Mouse (Mus musculus): Measurements from ENCODE around the gene Rbfox3. TPM values are rescaled to one million over a fixed set of nuclear protein-coding genes. Genes with fewer than 3 reads are reported as not detected.

Gene Rbfox3
- polyA plus RNA-seq, 1 experiment = 0.03 TPM

- H3K27me3 ChIP-seq (replicated peaks) = peaks cover 41% of the 10 kb centered on the region
- H3K9me3 ChIP-seq = no peaks in the 10 kb centered on the region
- TF ChIP-seq FLI1 (IDR thresholded peaks at IDR 0.05; ENCODE audit: low read length) (no peak), GATA1 (IDR thresholded peaks at IDR 0.05; ENCODE audit: borderline replicate concordance, low read length) (no peak)
- H3K4me1 ChIP-seq = no peaks in the 10 kb centered on the region
- no peak overlapping the region for H3K4me3 ChIP-seq (replicated peaks)
- H3K36me3 ChIP-seq (replicated peaks; ENCODE audit: low read length) = no peaks in the 10 kb centered on the region
Measured at GRCm38 (mm10) chr11:118921852-118922251, 10.5 kb upstream of the Rbfox3 start.

- Histone ChIP-seq H3K9me3 (no peaks in the 10 kb centered on the region), H3K27me3 (replicated peaks) (peaks cover 57% of the 10 kb centered on the region), H3K4me3 (replicated peaks) (no peak overlapping the region), H3K36me3 (replicated peaks; ENCODE audit: low read length) (no peaks in the 10 kb centered on the region), H3K4me1 (no peaks in the 10 kb centered on the region)
- TF ChIP-seq GATA1 (IDR thresholded peaks at IDR 0.05; ENCODE audit: borderline replicate concordance, low read length) (no peak), FLI1 (IDR thresholded peaks at IDR 0.05; ENCODE audit: low read length) (no peak)
Measured at GRCm38 (mm10) chr11:118916423-118917030, 5.1 kb upstream of the Rbfox3 start.

GRCm38 (mm10) chr11:118915888-118916287 is 4.5 kb upstream of the Rbfox3 start:
- H3K27me3 ChIP-seq (replicated peaks) = peaks cover 60% of the 10 kb centered on the region

GRCm38 (mm10) chr11:118912686-118913085 is 1.3 kb upstream of the Rbfox3 start:
- Histone ChIP-seq H3K9me3 (no peaks in the 10 kb centered on the region), H3K4me3 (replicated peaks) (no peak overlapping the region), H3K36me3 (replicated peaks; ENCODE audit: low read length) (no peaks in the 10 kb centered on the region), H3K4me1 (no peaks in the 10 kb centered on the region), H3K27me3 (replicated peaks) (peaks cover 72% of the 10 kb centered on the region)
- TF ChIP-seq FLI1 (IDR thresholded peaks at IDR 0.05; ENCODE audit: low read length) (no peak), GATA1 (IDR thresholded peaks at IDR 0.05; ENCODE audit: borderline replicate concordance, low read length) (no peak)

More at GRCm38 (mm10) chr11:118915888-118916287, 4.5 kb upstream of the Rbfox3 start:
- no peak overlapping the region for H3K4me3 ChIP-seq (replicated peaks)
- H3K4me1 ChIP-seq = no peaks in the 10 kb centered on the region
- TF ChIP-seq GATA1 (IDR thresholded peaks at IDR 0.05; ENCODE audit: borderline replicate concordance, low read length) (no peak), FLI1 (IDR thresholded peaks at IDR 0.05; ENCODE audit: low read length) (no peak)
- no peaks in the 10 kb centered on the region for H3K36me3 ChIP-seq (replicated peaks; ENCODE audit: low read length)
- H3K9me3 ChIP-seq = no peaks in the 10 kb centered on the region

DNA sequence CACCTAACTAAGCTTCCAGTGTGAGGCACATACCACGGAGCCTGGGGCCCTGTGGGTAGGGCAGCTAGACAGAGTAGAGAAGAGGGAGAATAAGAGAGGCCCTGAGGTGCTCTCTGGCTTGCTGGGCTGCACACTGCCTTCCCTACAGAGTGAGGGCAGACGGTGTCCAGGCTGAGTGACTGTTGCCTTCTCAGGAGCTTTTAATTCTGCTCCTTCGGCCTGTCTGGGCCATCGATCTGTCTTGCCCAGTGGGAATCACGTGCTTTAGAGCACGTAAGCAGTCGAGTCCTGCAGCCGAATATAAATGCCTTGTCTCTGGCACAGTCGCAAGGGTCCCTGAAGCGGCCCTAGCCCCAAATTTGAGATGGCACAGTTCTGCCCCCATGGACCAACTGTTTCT is 641 bp downstream of the Rbfox3 start:
- H3K36me3 ChIP-seq (replicated peaks; ENCODE audit: low read length) = no peaks in the 10 kb centered on the region
- peaks cover 78% of the 10 kb centered on the region for H3K27me3 ChIP-seq (replicated peaks)
- H3K4me1 ChIP-seq = no peaks in the 10 kb centered on the region
- H3K4me3 ChIP-seq (replicated peaks) = no peak overlapping the region
- TF ChIP-seq FLI1 (IDR thresholded peaks at IDR 0.05; ENCODE audit: low read length) (no peak), GATA1 (IDR thresholded peaks at IDR 0.05; ENCODE audit: borderline replicate concordance, low read length) (no peak)
- no peaks in the 10 kb centered on the region for H3K9me3 ChIP-seq

DNA sequence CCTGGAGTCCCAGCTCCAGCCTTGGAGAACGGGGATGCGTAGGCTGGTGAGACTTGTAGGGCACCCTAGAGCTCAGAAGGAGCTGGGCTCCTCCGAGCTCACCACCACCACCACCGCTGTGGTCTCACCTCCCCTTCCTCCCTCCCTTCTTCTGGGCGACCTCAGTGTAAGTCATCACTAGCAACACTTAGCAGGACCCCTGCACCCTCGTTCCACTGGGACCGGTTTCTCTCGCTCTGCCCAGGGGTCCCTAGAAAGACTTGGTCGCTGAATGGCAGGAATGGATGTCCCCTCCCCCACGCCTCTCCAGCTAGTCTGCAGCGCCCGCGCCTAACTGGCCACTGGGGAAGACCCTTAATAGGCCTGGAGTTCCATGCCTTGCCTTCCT is 1.6 kb downstream of the Rbfox3 start:
- Histone ChIP-seq H3K9me3 (no peaks in the 10 kb centered on the region), H3K27me3 (replicated peaks) (peaks cover 78% of the 10 kb centered on the region), H3K36me3 (replicated peaks; ENCODE audit: low read length) (no peaks in the 10 kb centered on the region), H3K4me1 (no peaks in the 10 kb centered on the region), H3K4me3 (replicated peaks) (no peak overlapping the region)
- TF ChIP-seq GATA1 (IDR thresholded peaks at IDR 0.05; ENCODE audit: borderline replicate concordance, low read length) = no peak
- TF ChIP-seq FLI1 (IDR thresholded peaks at IDR 0.05; ENCODE audit: low read length) = no peak

- Histone ChIP-seq H3K4me3 (replicated peaks) (no peak overlapping the region), H3K4me1 (no peaks in the 10 kb centered on the region)
- TF ChIP-seq GATA1 (IDR thresholded peaks at IDR 0.05; ENCODE audit: borderline replicate concordance, low read length) (no peak), FLI1 (IDR thresholded peaks at IDR 0.05; ENCODE audit: low read length) (no peak)
Measured at GRCm38 (mm10) chr11:118908981-118909813, 2.2 kb downstream of the Rbfox3 start.

DNA sequence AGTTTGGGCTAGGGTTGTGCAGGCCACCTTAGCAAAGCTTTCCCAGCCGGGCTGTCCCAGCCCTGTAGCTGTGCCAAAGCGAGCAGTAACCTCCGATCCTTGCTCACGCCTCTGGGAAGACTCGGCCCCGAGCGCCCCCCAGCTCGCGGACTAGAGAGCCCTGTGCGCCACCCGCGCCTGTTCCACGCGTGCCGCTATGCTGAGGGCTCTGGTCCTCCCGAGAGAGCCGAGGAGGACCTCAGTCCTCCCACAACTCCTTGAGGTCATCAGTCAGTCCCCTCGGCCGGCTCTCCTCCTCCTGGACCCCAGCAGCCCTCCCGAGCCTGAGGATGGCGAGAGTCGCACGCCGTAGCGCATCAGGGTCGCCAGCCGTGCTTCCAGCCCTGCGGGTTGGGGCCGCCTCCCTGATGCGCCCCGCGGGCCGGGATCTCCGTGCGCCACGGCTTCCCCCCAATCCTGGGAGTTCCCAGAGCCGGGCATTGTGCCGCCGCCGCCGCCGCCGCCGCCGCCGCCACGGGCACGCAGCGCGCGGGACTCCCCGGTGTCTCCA is 2.9 kb downstream of the Rbfox3 start:
- Histone ChIP-seq H3K9me3 (peaks cover 2% of the 10 kb centered on the region), H3K27me3 (replicated peaks) (peaks cover 73% of the 10 kb centered on the region), H3K4me3 (replicated peaks) (no peak overlapping the region), H3K4me1 (no peaks in the 10 kb centered on the region), H3K36me3 (replicated peaks; ENCODE audit: low read length) (no peaks in the 10 kb centered on the region)
- TF ChIP-seq FLI1 (IDR thresholded peaks at IDR 0.05; ENCODE audit: low read length) (no peak), GATA1 (IDR thresholded peaks at IDR 0.05; ENCODE audit: borderline replicate concordance, low read length) (no peak)

More at GRCm38 (mm10) chr11:118908981-118909813, 2.2 kb downstream of the Rbfox3 start:
- Histone ChIP-seq H3K27me3 (replicated peaks) (peaks cover 74% of the 10 kb centered on the region), H3K9me3 (no peaks in the 10 kb centered on the region), H3K36me3 (replicated peaks; ENCODE audit: low read length) (no peaks in the 10 kb centered on the region)

- Histone ChIP-seq H3K9me3 (peaks cover 10% of the 10 kb centered on the region), H3K27me3 (replicated peaks) (peaks cover 73% of the 10 kb centered on the region), H3K4me3 (replicated peaks) (no peak overlapping the region), H3K36me3 (replicated peaks; ENCODE audit: low read length) (no peaks in the 10 kb centered on the region), H3K4me1 (no peaks in the 10 kb centered on the region)
- TF ChIP-seq GATA1 (IDR thresholded peaks at IDR 0.05; ENCODE audit: borderline replicate concordance, low read length) (no peak), FLI1 (IDR thresholded peaks at IDR 0.05; ENCODE audit: low read length) (no peak)
Measured at GRCm38 (mm10) chr11:118907471-118908401, 3.7 kb downstream of the Rbfox3 start.
